Mouse (Mus musculus) limb, embryonic 12.5 days (tissue): ENCODE results near the gene Gpr152. TPM values are rescaled to one million over a fixed set of nuclear protein-coding genes. Genes with fewer than 3 reads are reported as not detected.

Experiments used
- ATAC-seq: fragments of 200-750 bp; cut with Nextera tagmentation; 2 replicates; pipeline ENCODE4 v1.8.0; 2017; ENCODE audit warnings: low read depth, moderate TSS enrichment; ENCODE audit not compliant: insufficient number of reproducible peaks, insufficient read depth, low FRiP score, low TSS enrichment
- H3K27ac ChIP-seq: fragments of 300-500 bp; sonication (generic); 2 replicates; pipeline ENCODE4 v1.5.1; 2016; ENCODE audit warnings: mild to moderate bottlenecking, moderate library complexity
- H3K27me3 ChIP-seq: fragments of 300-500 bp; sonication (generic); 2 replicates; pipeline ENCODE4 v1.6.1; 2016; ENCODE audit warnings: mild to moderate bottlenecking, moderate library complexity
- H3K36me3 ChIP-seq: fragments of 300-500 bp; sonication (generic); 2 replicates; pipeline ENCODE4 v1.6.1; 2016; ENCODE audit warnings: mild to moderate bottlenecking, moderate library complexity
- H3K4me1 ChIP-seq: fragments of 300-500 bp; sonication (generic); replicated peaks from 2 replicates; pipeline ENCODE4 v1.6.1; 2016
- H3K4me2 ChIP-seq: fragments of 300-500 bp; sonication (generic); 2 replicates; pipeline ENCODE4 v1.6.1; 2016; ENCODE audit warnings: mild to moderate bottlenecking, moderate library complexity
- H3K4me3 ChIP-seq: fragments of 300-500 bp; sonication (generic); replicated peaks from 2 replicates; pipeline ENCODE4 v1.5.1; 2016; ENCODE audit warnings: mild to moderate bottlenecking
- H3K9ac ChIP-seq: fragments of 300-500 bp; sonication (generic); replicated peaks from 2 replicates; pipeline ENCODE4 v1.6.1; 2016; ENCODE audit warnings: mild to moderate bottlenecking, moderate library complexity
- H3K9me3 ChIP-seq: fragments of 300-500 bp; sonication (generic); 2 replicates; pipeline ENCODE4 v1.6.1; 2016; ENCODE audit warnings: mild to moderate bottlenecking, moderate library complexity
- WGBS: fragments of 180-500 bp; shearing (Covaris S2); methylation state at CpG from one replicate; pipeline ENCODE4 v1.1.7; 2016; 5-methylcytosine and 5-hydroxymethylcytosine counted together
- polyA plus RNA-seq: library from polyadenylated mRNA; unstranded; fragments of >200 nt; fragmentation: Nextera tagmentation; extraction: Ambion mirVana; gene quantifications from 2 replicates; pipeline ENCODE4 v1.2.1, GENCODE M21; 2016

The Gpr152 gene
- polyA plus RNA-seq, 1 experiment from 2014 or later = not detected

- H3K9ac ChIP-seq = no peak overlapping the region
- no peak for ATAC-seq
- no peak overlapping the region for H3K4me3 ChIP-seq
- H3K9me3 ChIP-seq = no peaks in the 10 kb centered on the region
- no peaks in the 10 kb centered on the region for H3K27me3 ChIP-seq
- no peak overlapping the region for H3K27ac ChIP-seq
- H3K36me3 ChIP-seq = peaks cover 25% of the 10 kb centered on the region
- H3K4me2 ChIP-seq = no peak overlapping the region
- WGBS = 77% methylated on average over 3 of the region's 3 CpGs
- H3K4me1 ChIP-seq = peaks cover 7% of the 10 kb centered on the region
Measured at GRCm38 (mm10) chr19:4164100-4164499, 24.5 kb downstream of the Gpr152 start.

- Histone ChIP-seq H3K9me3 (no peaks in the 10 kb centered on the region), H3K27ac (no peak overlapping the region), H3K9ac (no peak overlapping the region), H3K4me3 (no peak overlapping the region), H3K27me3 (no peaks in the 10 kb centered on the region), H3K36me3 (peaks cover 19% of the 10 kb centered on the region), H3K4me1 (peaks cover 7% of the 10 kb centered on the region), H3K4me2 (no peak overlapping the region)
- WGBS = 79% methylated on average over 2 of the region's 2 CpGs
- no peak for ATAC-seq
Measured at GRCm38 (mm10) chr19:4164721-4165120, 25.1 kb downstream of the Gpr152 start.

GRCm38 (mm10) chr19:4166678-4167476 lies 27.3 kb downstream of the Gpr152 start:
- Histone ChIP-seq H3K9me3 (no peaks in the 10 kb centered on the region), H3K36me3 (no peaks in the 10 kb centered on the region; the same call in 1 of the 2 replicates), H3K9ac (no peak overlapping the region), H3K27me3 (no peaks in the 10 kb centered on the region), H3K4me3 (no peak overlapping the region), H3K27ac (no peak overlapping the region), H3K4me2 (no peak overlapping the region), H3K4me1 (peaks cover 22% of the 10 kb centered on the region)
- no peak for ATAC-seq
- WGBS = 75% methylated on average over 9 of the region's 9 CpGs

GRCm38 (mm10) chr19:4169378-4169784 lies 29.8 kb downstream of the Gpr152 start:
- no peaks in the 10 kb centered on the region for H3K36me3 ChIP-seq
- peak overlapping the region; percentile 88 for H3K27ac ChIP-seq
- WGBS = under 1% methylated on average over 43 of the region's 43 CpGs
- H3K4me3 ChIP-seq = peak overlapping the region; percentile 46
- H3K9ac ChIP-seq = peak overlapping the region; percentile 77
- ATAC-seq = peak; percentile 90
- no peaks in the 10 kb centered on the region for H3K27me3 ChIP-seq
- no peaks in the 10 kb centered on the region for H3K9me3 ChIP-seq
- H3K4me2 ChIP-seq = peak overlapping the region; percentile 83
- H3K4me1 ChIP-seq = peaks cover 16% of the 10 kb centered on the region

- H3K27me3 ChIP-seq = 0 out of 2 replicates have a peak, but pooled peaks cover 2% of the 10 kb centered on the region
- WGBS = 8% methylated on average over 27 of the region's 27 CpGs
- H3K36me3 ChIP-seq = no peaks in the 10 kb centered on the region
- ATAC-seq = peak; percentile 38
- peak overlapping the region; percentile 46 for H3K4me3 ChIP-seq
- H3K4me2 ChIP-seq = peak overlapping the region; percentile 83
- H3K9me3 ChIP-seq = no peaks in the 10 kb centered on the region
- H3K9ac ChIP-seq = peak overlapping the region; percentile 77
- H3K4me1 ChIP-seq = peaks cover 16% of the 10 kb centered on the region
- H3K27ac ChIP-seq = peak overlapping the region; percentile 88
Measured at GRCm38 (mm10) chr19:4169810-4170209, 30.2 kb downstream of the Gpr152 start.

GRCm38 (mm10) chr19:4170723-4171392 lies 31.3 kb downstream of the Gpr152 start:
- WGBS = 83% methylated on average over 10 of the region's 10 CpGs
- no peaks in the 10 kb centered on the region for H3K36me3 ChIP-seq
- H3K27me3 ChIP-seq = peaks cover 6% of the 10 kb centered on the region; the same call in 1 of the 2 replicates
- peaks cover 26% of the 10 kb centered on the region for H3K4me1 ChIP-seq
- H3K9me3 ChIP-seq = no peaks in the 10 kb centered on the region
- H3K4me2 ChIP-seq = no peak overlapping the region
- no peak overlapping the region for H3K27ac ChIP-seq
- H3K4me3 ChIP-seq = no peak overlapping the region
- H3K9ac ChIP-seq = peak overlapping the region; percentile 6; the same call in 1 of the 2 replicates
- ATAC-seq = no peak

- Histone ChIP-seq H3K4me2 (no peak overlapping the region), H3K4me1 (peaks cover 27% of the 10 kb centered on the region), H3K27ac (no peak overlapping the region), H3K36me3 (no peaks in the 10 kb centered on the region), H3K27me3 (peaks cover 6% of the 10 kb centered on the region; the same call in 1 of the 2 replicates), H3K9ac (no peak overlapping the region; the same call in 1 of the 2 replicates), H3K4me3 (no peak overlapping the region), H3K9me3 (no peaks in the 10 kb centered on the region)
- no peak for ATAC-seq
- 70% methylated on average over 13 of the region's 13 CpGs for WGBS
Measured at GRCm38 (mm10) chr19:4171393-4172290, 32.1 kb downstream of the Gpr152 start.

- H3K36me3 ChIP-seq = no peaks in the 10 kb centered on the region
- no peak overlapping the region for H3K4me2 ChIP-seq
- no peak overlapping the region for H3K9ac ChIP-seq
- peaks cover 27% of the 10 kb centered on the region for H3K4me1 ChIP-seq
- WGBS = 54% methylated on average over 11 of the region's 11 CpGs
- H3K9me3 ChIP-seq = no peaks in the 10 kb centered on the region
- no peak overlapping the region for H3K27ac ChIP-seq
- no peak overlapping the region for H3K4me3 ChIP-seq
- ATAC-seq = no peak
- peaks cover 6% of the 10 kb centered on the region; the same call in 1 of the 2 replicates for H3K27me3 ChIP-seq
Measured at GRCm38 (mm10) chr19:4172925-4173324, 33.3 kb downstream of the Gpr152 start.

- 3% methylated on average over 11 of the region's 11 CpGs for WGBS
- peak within 1 kb of the TSS; percentile 60 for H3K9ac ChIP-seq
- peak; percentile 49 for ATAC-seq
Measured at GRCm38 (mm10) chr19:4175368-4175947, 35.9 kb downstream of the Gpr152 start, which contains the start of gene Carns1. Gene Carns1, minus strand, starts transcription at chr19:4175479.

GRCm38 (mm10) chr19:4180411-4180810 lies 40.8 kb downstream of the Gpr152 start:
- H3K4me1 ChIP-seq = peaks cover 14% of the 10 kb centered on the region
- no peak for ATAC-seq
- H3K4me2 ChIP-seq = no peak overlapping the region
- WGBS = 86% methylated on average over 7 of the region's 7 CpGs
- H3K27me3 ChIP-seq = no peaks in the 10 kb centered on the region
- H3K9me3 ChIP-seq = no peaks in the 10 kb centered on the region
- no peak overlapping the region for H3K4me3 ChIP-seq
- no peak overlapping the region for H3K27ac ChIP-seq
- no peak overlapping the region for H3K9ac ChIP-seq
- no peaks in the 10 kb centered on the region for H3K36me3 ChIP-seq

More at GRCm38 (mm10) chr19:4175368-4175947, 35.9 kb downstream of the Gpr152 start, which contains the start of gene Carns1:
- no peak within 1 kb of the TSS for H3K27ac ChIP-seq
- H3K4me3 ChIP-seq = peak within 1 kb of the TSS; percentile 24
- H3K4me1 ChIP-seq = peaks cover 19% of the 10 kb centered on the region
- H3K9me3 ChIP-seq = no peaks in the 10 kb centered on the region
- peak within 1 kb of the TSS; percentile 49 for H3K4me2 ChIP-seq
- H3K36me3 ChIP-seq = no peaks in the 10 kb centered on the region
- peaks cover 6% of the 10 kb centered on the region; the same call in 1 of the 2 replicates for H3K27me3 ChIP-seq
